Mouse (Mus musculus) midbrain, embryonic 15.5 days (tissue): ENCODE measurements around the gene Tm9sf4. TPM values are rescaled to one million over a fixed set of nuclear protein-coding genes. Genes with fewer than 3 reads are reported as not detected.
A peak's percentile ranks its signal among the peaks of the same experiment; 100 is the strongest.

Experiments used
- ATAC-seq: fragments of 200-750 bp; cut with Nextera tagmentation; replicated peaks from 2 replicates; pipeline ENCODE4 v1.8.0; 2017; ENCODE audit warnings: moderate TSS enrichment
- H3K27ac ChIP-seq: fragments of 300-500 bp; sonication (generic); 2 replicates; pipeline ENCODE4 v1.5.1; 2015; ENCODE audit warnings: mild to moderate bottlenecking, inconsistent platforms
- H3K27me3 ChIP-seq: fragments of 300-500 bp; sonication (generic); replicated peaks from 2 replicates; pipeline ENCODE4 v1.6.1; 2015; ENCODE audit warnings: inconsistent platforms
- H3K36me3 ChIP-seq: fragments of 300-500 bp; sonication (generic); replicated peaks from 2 replicates; pipeline ENCODE4 v1.6.1; 2015; ENCODE audit warnings: inconsistent platforms
- H3K4me1 ChIP-seq: fragments of 300-500 bp; sonication (generic); 2 replicates; pipeline ENCODE4 v1.6.1; 2015; ENCODE audit warnings: inconsistent platforms
- H3K4me2 ChIP-seq: fragments of 300-500 bp; sonication (generic); 2 replicates; pipeline ENCODE4 v1.6.1; 2015; ENCODE audit warnings: inconsistent platforms, mild to moderate bottlenecking, moderate library complexity
- H3K4me3 ChIP-seq: fragments of 300-500 bp; sonication (generic); 2 replicates; pipeline ENCODE4 v1.5.1; 2015; ENCODE audit warnings: mild to moderate bottlenecking, inconsistent platforms
- H3K9ac ChIP-seq: fragments of 300-500 bp; sonication (generic); 2 replicates; pipeline ENCODE4 v1.6.1; 2015; ENCODE audit warnings: mild to moderate bottlenecking, inconsistent platforms
- H3K9me3 ChIP-seq: fragments of 300-500 bp; sonication (generic); 2 replicates; pipeline ENCODE4 v1.6.1; 2016; ENCODE audit warnings: inconsistent platforms
- WGBS: fragments of 180-500 bp; shearing (Covaris S2); methylation state at CpG from one replicate; pipeline ENCODE4 v1.1.7; 2015; ENCODE audit warnings: mixed read lengths; 5-methylcytosine and 5-hydroxymethylcytosine counted together
- polyA plus RNA-seq: library from polyadenylated mRNA; unstranded; fragments of >200 nt; fragmentation: Nextera tagmentation; extraction: Ambion mirVana; gene quantifications from 2 replicates; pipeline ENCODE4 v1.2.1, GENCODE M21; 2015

Gene Tm9sf4
- polyA plus RNA-seq, 1 experiment from 2014 or later: 88.7 TPM

- Histone ChIP-seq H3K27ac (no peak overlapping the region), H3K9ac (no peak overlapping the region), H3K36me3 (no peaks in the 10 kb centered on the region), H3K9me3 (no peaks in the 10 kb centered on the region), H3K4me3 (no peak overlapping the region), H3K4me2 (no peak overlapping the region), H3K4me1 (peaks cover 12% of the 10 kb centered on the region), H3K27me3 (no peaks in the 10 kb centered on the region)
- 91% methylated on average over 2 of the region's 2 CpGs for WGBS
- no peak for ATAC-seq
Measured at GRCm38 (mm10) chr2:153222566-153222965, 61.5 kb downstream of the Tm9sf4 start.

GRCm38 (mm10) chr2:153224946-153225594 is 64.0 kb downstream of the Tm9sf4 start, which contains the start of gene Tspyl3:
Tspyl3 (minus strand) TSS chr2:153225441.
- peaks cover 12% of the 10 kb centered on the region for H3K4me1 ChIP-seq
- H3K4me3 ChIP-seq: peak within 1 kb of the TSS; percentile 69
- H3K36me3 ChIP-seq: peaks cover 13% of the 10 kb centered on the region; the same call in 1 of the 2 replicates
- H3K27ac ChIP-seq: peak within 1 kb of the TSS; percentile 85
- peak; percentile 93 for ATAC-seq
- H3K27me3 ChIP-seq: no peaks in the 10 kb centered on the region
- WGBS: 4% methylated on average over 31 of the region's 31 CpGs
- peak within 1 kb of the TSS; percentile 80 for H3K4me2 ChIP-seq
- H3K9me3 ChIP-seq: no peaks in the 10 kb centered on the region
- peak within 1 kb of the TSS; percentile 81 for H3K9ac ChIP-seq

GRCm38 (mm10) chr2:153225595-153225953 is 64.5 kb downstream of the Tm9sf4 start:
- H3K9me3 ChIP-seq: no peaks in the 10 kb centered on the region
- peak overlapping the region; percentile 80 for H3K4me2 ChIP-seq
- peak overlapping the region; percentile 81; the same call in 1 of the 2 replicates for H3K9ac ChIP-seq
- WGBS: 6% methylated on average over 3 of the region's 3 CpGs
- no peaks in the 10 kb centered on the region for H3K27me3 ChIP-seq
- peak overlapping the region; percentile 85 for H3K27ac ChIP-seq
- H3K36me3 ChIP-seq: peaks cover 18% of the 10 kb centered on the region
- peak overlapping the region; percentile 69 for H3K4me3 ChIP-seq
- peaks cover 12% of the 10 kb centered on the region for H3K4me1 ChIP-seq
- peak; percentile 37 for ATAC-seq

GRCm38 (mm10) chr2:153227959-153228358 is 66.9 kb downstream of the Tm9sf4 start:
- no peak overlapping the region for H3K9ac ChIP-seq
- H3K9me3 ChIP-seq: no peaks in the 10 kb centered on the region
- H3K36me3 ChIP-seq: peaks cover 38% of the 10 kb centered on the region
- H3K27ac ChIP-seq: no peak overlapping the region
- no peak for ATAC-seq
- 90% methylated on average over 4 of the region's 4 CpGs for WGBS
- no peak overlapping the region for H3K4me3 ChIP-seq
- H3K4me2 ChIP-seq: no peak overlapping the region
- H3K27me3 ChIP-seq: no peaks in the 10 kb centered on the region
- peaks cover 9% of the 10 kb centered on the region for H3K4me1 ChIP-seq

GRCm38 (mm10) chr2:153228523-153228922 is 67.4 kb downstream of the Tm9sf4 start:
- Histone ChIP-seq H3K27me3 (no peaks in the 10 kb centered on the region), H3K36me3 (peaks cover 40% of the 10 kb centered on the region), H3K4me3 (no peak overlapping the region), H3K27ac (no peak overlapping the region), H3K9ac (no peak overlapping the region), H3K9me3 (no peaks in the 10 kb centered on the region), H3K4me1 (peaks cover 9% of the 10 kb centered on the region), H3K4me2 (no peak overlapping the region)
- ATAC-seq: no peak
- 84% methylated on average over 5 of the region's 5 CpGs for WGBS

- no peak for ATAC-seq
- H3K4me2 ChIP-seq: no peak overlapping the region
- H3K9ac ChIP-seq: no peak overlapping the region
- H3K4me1 ChIP-seq: peaks cover 41% of the 10 kb centered on the region
- H3K27ac ChIP-seq: no peak overlapping the region
- H3K9me3 ChIP-seq: no peaks in the 10 kb centered on the region
- 84% methylated on average over 4 of the region's 4 CpGs for WGBS
- H3K36me3 ChIP-seq: peaks cover 26% of the 10 kb centered on the region
- no peak overlapping the region for H3K4me3 ChIP-seq
- no peaks in the 10 kb centered on the region for H3K27me3 ChIP-seq
Measured at GRCm38 (mm10) chr2:153237193-153237592, 76.1 kb downstream of the Tm9sf4 start.

- ATAC-seq: no peak
- peaks cover 47% of the 10 kb centered on the region for H3K4me1 ChIP-seq
- no peak overlapping the region for H3K9ac ChIP-seq
- H3K36me3 ChIP-seq: peaks cover 22% of the 10 kb centered on the region
- 65% methylated on average over 4 of the region's 4 CpGs for WGBS
- no peaks in the 10 kb centered on the region for H3K27me3 ChIP-seq
- no peak overlapping the region for H3K27ac ChIP-seq
- no peak overlapping the region for H3K4me2 ChIP-seq
- no peak overlapping the region for H3K4me3 ChIP-seq
- no peaks in the 10 kb centered on the region for H3K9me3 ChIP-seq
Measured at GRCm38 (mm10) chr2:153237891-153238290, 76.8 kb downstream of the Tm9sf4 start.

- peaks cover 21% of the 10 kb centered on the region for H3K36me3 ChIP-seq
- no peak overlapping the region for H3K27ac ChIP-seq
- peaks cover 49% of the 10 kb centered on the region for H3K4me1 ChIP-seq
- H3K9ac ChIP-seq: no peak overlapping the region
- no peaks in the 10 kb centered on the region for H3K9me3 ChIP-seq
- H3K4me2 ChIP-seq: no peak overlapping the region; the same call in 1 of the 2 replicates
- ATAC-seq: no peak
- no peak overlapping the region for H3K4me3 ChIP-seq
- WGBS: 38% methylated on average over 2 of the region's 2 CpGs
- no peaks in the 10 kb centered on the region for H3K27me3 ChIP-seq
Measured at GRCm38 (mm10) chr2:153238406-153238805, 77.3 kb downstream of the Tm9sf4 start.

- Histone ChIP-seq H3K9ac (peak overlapping the region; percentile 89), H3K4me3 (peak overlapping the region; percentile 81), H3K4me1 (peaks cover 50% of the 10 kb centered on the region), H3K27me3 (no peaks in the 10 kb centered on the region), H3K27ac (0 out of 2 replicates have a peak overlapping the region, but pooled peaks have one; percentile 21), H3K36me3 (peaks cover 16% of the 10 kb centered on the region), H3K4me2 (peak overlapping the region; percentile 87), H3K9me3 (no peaks in the 10 kb centered on the region)
- no peak for ATAC-seq
- 33% methylated on average over 7 of the region's 7 CpGs for WGBS
Measured at GRCm38 (mm10) chr2:153239021-153239859, 78.1 kb downstream of the Tm9sf4 start.

GRCm38 (mm10) chr2:153239860-153240480 is 78.9 kb downstream of the Tm9sf4 start:
- Histone ChIP-seq H3K27me3 (no peaks in the 10 kb centered on the region), H3K4me2 (peak overlapping the region; percentile 87), H3K4me3 (peak overlapping the region; percentile 81), H3K36me3 (peaks cover 9% of the 10 kb centered on the region), H3K9me3 (no peaks in the 10 kb centered on the region), H3K4me1 (peaks cover 50% of the 10 kb centered on the region), H3K9ac (peak overlapping the region; percentile 89), H3K27ac (peak overlapping the region; percentile 81; the same call in 1 of the 2 replicates)
- no peak for ATAC-seq
- WGBS: 2% methylated on average over 20 of the region's 22 CpGs

GRCm38 (mm10) chr2:153240701-153241235 is 79.7 kb downstream of the Tm9sf4 start:
- peak overlapping the region; percentile 81 for H3K4me3 ChIP-seq
- H3K4me2 ChIP-seq: peak overlapping the region; percentile 87
- peak overlapping the region; percentile 81 for H3K27ac ChIP-seq
- peak overlapping the region; percentile 89 for H3K9ac ChIP-seq
- peaks cover 50% of the 10 kb centered on the region for H3K4me1 ChIP-seq
- no peaks in the 10 kb centered on the region for H3K27me3 ChIP-seq
- H3K36me3 ChIP-seq: peaks cover 1% of the 10 kb centered on the region
- under 1% methylated on average over 32 of the region's 33 CpGs for WGBS
- H3K9me3 ChIP-seq: no peaks in the 10 kb centered on the region
- ATAC-seq: no peak; the same call in none of the 2 replicates
